Mouse (Mus musculus) heart, adult 9 months (tissue): Measurements from ENCODE around the gene Kpna7.
"Not testable (repeated sequence)": the region's sequence is repeated elsewhere in the genome, so short reads cannot be mapped to it uniquely, and the experiment has no call there.

Experiments
- DNase-seq, 2 experiments: peaks; one replicate each; pipeline ENCODE4 v3.0.0; 2022; ENCODE audit warnings: low spot score in 2 of 2

Kpna7 gene

GRCm38 (mm10) chr5:145083632-145084451 is at the start of gene Kpna7, which contains the start of gene Arpc1a:
Gene Kpna7, minus strand, starts transcription at chr5:145084030.
Gene Arpc1a, plus strand, starts transcription at chr5:145083830.
- peak; percentile 92 for DNase-seq

- not testable (repeated sequence) for DNase-seq
Observed at GRCm38 (mm10) chr5:145133275-145133674, 49.4 kb upstream of the Kpna7 start.

DNA sequence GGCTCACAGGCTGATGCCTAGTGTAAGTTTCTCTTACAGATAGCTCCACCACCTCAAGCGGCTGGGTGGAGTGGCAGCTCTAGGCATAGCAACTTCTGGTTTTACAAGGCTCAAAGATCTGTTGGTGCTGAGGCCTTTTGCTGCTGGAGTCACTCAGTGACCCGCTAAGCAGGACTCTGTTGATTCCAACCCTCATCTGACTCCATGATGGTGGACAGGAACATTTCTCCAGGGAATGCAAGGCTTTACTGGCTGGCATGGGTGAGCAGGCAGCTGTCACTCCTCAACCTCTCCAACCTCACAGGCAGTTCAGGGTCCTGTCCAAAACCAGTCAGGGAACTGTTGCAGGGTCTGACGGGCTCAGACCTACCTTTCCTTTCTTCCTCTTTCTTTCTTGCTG is 47.2 kb upstream of the Kpna7 start:
- DNase-seq = no peak

- DNase-seq = no peak
Observed at GRCm38 (mm10) chr5:145130191-145130590, 46.4 kb upstream of the Kpna7 start.

- DNase-seq = not testable (repeated sequence)
Observed at GRCm38 (mm10) chr5:145129773-145130172, 45.9 kb upstream of the Kpna7 start.

DNA sequence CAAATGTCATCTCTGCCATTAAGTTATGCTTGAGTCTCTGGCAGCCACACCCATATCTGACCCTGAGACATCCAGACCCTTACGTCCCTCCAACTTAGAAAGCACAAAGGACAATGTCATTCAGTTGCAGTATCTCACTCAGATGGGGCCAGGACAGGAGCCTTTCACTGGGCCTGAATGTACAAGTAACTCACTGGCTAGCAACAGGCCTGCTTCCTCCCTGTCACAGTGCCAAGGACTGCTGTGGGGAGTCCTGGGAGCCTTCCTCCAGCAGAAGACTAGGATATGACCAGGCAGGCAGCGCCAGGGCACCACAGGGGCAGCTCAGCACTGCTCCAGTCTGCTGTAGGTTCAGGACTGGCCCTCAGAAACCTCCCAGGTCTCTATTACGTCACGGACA is 45.3 kb upstream of the Kpna7 start:
- DNase-seq = no peak

DNA sequence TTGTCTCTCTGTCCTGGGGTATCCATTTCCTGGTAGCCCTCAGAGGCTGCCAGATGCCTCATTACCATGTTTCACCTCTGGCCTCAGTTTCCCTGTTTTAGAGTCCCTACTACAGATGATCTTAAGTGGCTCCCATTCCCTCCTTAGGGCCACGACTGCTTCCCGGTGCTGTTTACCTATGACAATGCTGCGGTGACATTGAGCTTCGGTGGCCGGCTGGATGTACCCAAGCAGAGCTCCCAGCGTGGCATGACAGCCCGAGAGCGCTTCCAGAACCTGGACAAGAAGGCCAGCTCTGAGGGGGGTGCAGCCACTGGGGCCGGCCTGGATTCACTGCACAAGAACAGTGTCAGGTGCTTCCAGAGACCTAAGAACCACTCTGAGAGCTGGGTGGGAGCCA is 42.8 kb upstream of the Kpna7 start:
- DNase-seq = no peak

DNA sequence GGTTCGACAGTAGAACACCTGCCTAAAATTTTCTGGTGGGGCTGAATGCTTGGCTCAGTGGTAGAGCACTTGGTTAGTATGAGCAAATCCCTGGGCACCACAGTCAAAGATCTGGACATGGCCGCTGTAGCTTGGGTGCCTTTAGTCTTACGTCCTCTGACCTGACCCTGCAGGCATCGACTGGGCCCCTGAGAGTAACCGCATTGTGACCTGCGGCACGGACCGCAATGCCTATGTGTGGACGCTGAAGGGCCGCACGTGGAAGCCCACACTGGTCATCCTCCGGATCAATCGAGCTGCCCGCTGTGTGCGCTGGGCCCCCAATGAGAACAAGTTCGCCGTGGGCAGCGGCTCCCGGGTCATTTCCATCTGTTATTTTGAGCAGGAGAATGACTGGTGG is 39.6 kb upstream of the Kpna7 start:
- no peak for DNase-seq

DNA sequence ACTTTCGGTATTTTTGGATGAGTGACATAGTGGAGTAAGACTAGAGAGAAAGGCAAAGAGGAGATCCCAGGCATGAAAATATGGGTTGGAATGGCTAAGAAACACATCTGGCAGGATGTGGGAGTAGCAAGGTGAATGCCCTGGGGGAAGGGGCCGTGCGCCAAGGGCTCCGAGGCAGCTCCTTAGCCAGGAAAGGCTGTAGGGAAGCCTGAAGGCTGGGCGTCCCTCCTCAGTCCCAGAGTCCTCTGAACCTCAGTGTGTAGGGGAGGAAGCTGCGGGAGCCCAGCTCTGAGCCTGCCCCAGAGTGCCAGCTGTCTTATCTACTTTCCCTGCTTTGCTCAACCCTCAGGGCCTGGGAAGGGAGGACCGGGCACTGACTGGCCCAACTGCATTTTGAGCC is 37.1 kb upstream of the Kpna7 start:
- DNase-seq = no peak

DNA sequence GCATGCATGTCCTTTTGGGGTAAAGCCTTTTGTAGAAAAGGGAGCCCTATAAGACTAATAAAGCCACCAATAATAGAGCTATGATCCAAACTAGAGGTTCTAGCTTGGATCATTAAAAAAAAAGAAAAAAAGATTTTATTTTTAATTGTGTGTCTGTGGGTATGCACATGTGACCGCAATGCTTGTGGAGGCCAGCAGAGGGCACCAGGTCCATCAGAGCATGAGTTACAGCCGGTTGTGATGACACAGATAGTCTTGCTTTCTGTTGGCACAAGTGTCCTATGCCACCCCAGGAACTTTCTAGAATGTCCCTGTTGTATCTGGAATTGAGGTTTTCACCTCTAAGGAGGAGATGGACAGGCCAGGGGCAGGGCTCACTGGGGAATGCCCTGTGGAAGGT is 35.6 kb upstream of the Kpna7 start:
- no peak for DNase-seq

DNA sequence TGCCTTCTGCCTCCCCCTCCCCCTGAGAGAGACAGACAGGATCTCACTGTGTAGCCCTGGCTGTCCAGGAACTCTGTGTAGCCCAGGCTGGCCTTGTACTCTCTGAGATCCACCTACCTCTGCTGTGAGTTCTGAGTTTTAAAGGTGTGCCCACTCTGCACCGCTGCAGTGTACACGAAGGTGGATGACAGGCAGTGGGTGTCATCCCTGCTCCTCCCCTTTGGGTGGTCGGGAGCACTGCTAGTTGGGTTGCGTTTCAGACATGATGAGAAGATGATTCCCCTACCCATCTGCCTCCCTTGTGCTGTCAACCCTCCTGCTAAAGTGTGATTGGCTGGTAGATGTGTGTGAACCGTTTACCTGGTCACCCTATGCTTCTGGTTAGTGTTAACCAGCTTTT is 34.6 kb upstream of the Kpna7 start:
- DNase-seq = no peak

GRCm38 (mm10) chr5:145118005-145118404 is 34.2 kb upstream of the Kpna7 start:
- no peak for DNase-seq

DNA sequence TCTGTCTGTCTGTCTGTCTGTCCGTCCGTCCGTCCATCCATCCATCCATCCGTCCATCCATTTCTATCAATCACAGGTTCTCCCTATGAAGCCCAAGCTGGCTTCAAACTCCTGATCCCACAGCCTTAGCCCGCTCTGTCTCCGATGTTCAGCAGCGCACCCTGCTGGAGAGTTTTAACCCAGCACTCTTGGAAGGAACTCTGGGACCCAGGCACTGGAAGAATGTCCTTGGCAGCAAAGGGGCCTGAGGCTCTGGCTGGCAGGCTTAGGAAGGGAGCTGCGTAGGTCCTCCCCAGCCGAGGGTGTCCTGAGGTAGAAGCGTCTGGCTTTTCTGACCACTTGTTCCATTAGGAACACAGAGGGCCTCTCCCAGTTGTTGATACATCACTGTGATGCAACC is 33.1 kb upstream of the Kpna7 start:
- DNase-seq = peak; percentile 72 to 76

DNA sequence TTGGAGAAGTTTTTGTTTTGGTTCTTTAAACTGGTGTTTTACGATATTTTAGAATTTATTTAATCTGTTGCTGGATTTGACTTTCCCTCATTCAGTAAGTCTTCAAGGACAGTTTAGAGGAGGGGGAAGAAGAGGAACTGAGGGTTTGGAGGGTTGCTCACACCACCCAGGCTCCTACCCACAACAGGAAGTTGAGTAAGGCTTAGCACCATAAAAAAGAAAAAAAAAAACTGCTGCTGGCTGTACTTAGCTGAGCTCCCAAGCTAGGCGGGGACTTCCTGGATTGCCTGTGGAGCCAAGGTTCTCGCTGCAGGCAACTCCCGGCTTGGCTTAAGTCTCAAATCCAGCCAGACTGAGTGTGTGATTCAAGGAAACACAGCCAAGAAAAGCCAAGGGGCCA is 32.5 kb upstream of the Kpna7 start:
- DNase-seq = peak; percentile 86 to 91

DNA sequence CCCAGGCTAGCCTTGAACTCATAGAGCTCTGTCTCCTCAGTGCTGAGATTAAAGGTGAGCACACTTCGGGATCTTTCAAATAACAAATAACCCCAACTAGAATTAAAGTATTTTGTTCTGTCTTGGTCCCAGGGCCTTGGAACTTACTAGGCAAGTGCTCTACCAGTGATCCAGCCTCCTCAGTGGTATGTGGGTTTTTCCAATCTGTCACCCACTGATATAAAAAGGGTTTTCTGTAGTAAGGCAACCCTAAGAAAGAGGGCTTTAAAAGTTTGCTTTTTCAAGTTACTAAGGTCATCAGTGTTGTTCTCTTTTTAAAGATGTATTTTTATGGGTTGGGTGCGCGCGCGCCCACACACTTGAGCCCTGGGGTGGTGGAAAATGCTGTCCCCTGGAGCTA is 31.9 kb upstream of the Kpna7 start:
- DNase-seq = no peak

DNA sequence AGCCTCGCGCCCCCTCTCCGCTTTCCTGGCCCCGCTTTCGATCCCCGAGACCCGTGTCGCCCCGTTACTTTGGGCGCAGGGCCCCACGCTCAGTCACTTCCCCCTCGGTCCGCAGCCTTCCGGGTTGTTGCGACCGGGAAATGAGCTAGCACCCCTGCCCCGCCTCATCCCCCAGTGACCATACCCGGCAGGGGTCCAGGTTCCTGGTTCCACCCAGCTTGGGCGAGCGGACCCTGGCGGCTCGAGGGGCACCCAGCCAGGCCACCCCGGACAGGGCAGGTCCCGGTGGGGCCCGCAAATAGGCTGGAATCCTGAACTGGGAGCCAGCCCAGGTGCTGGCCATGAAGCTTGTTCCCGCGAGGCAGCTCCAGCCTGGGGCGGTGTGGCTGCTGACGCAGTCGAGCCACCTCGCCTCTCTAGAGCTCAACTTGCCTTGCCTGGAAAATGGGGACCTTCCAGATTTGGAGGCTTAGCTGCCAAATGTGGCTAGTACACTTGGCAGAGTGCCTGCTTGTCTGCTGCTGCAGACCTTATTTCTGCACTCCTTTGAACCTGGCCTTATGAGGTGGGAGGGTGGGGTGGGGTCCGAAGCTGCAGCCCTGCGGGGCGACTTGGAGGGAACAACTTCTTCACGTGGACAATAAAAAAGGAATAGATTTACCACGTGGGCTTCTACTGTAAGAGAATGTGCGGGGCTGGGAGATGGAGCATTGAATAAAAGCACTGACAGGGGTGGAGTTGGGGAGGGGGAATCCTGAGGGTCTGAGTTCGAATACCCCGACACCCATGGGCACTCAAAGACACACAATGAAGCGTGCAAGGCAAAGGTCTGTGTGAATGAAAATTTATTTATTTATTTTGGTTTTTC is 31.0 kb upstream of the Kpna7 start:
- DNase-seq = peak; percentile 83 to 87

DNA sequence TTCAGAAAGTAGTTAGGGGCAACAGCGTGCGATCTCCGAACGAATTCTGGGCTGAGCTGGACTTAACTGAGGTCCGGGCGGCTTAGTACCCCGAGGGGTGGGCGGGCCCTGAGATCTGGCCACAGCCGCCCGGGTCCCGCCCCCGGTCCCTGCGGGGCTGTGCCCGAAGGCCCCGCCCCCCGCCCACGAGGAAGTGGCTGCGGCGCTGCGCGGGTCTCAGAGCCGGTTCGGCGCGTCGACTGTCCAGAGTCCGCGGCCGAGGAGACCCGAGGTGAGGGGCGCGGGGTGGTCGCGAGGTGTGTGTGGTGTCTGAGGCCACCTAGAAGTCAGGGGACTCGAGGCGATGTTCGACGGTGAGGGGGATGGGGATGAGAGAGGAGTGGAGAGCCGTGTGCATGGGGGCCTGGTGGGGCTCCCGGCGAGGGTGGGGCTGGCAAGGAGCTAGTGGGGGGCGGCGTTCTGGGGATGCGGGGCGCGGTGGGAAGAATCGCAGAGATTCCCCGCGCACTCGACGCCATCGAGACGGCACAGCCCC is 30.3 kb upstream of the Kpna7 start, which contains the start of gene Arpc1b:
Gene Arpc1b, plus strand, starts transcription at position 145 of the 535 bp plus-strand sequence.
- peak; percentile 74 to 78 for DNase-seq

DNA sequence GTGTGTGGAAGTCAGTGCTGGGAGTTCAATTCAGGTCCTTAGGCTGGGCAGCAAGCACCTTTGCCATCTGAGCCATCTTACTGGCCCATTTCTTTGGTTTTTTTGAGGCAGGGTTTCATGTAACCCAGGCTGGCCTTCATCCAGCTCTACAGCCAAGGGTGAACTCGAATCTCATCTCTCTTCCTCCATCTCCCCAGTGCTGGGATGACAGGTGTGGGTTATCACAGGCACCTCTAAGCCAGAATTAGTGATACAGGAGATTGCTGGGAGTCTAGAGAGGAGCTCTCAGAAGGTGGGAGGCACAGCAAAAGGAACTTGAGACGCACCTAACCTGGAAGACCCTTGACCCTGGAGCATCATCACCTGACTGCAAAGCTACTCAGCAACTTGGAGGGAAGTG is 29.6 kb upstream of the Kpna7 start:
- DNase-seq = no peak

DNA sequence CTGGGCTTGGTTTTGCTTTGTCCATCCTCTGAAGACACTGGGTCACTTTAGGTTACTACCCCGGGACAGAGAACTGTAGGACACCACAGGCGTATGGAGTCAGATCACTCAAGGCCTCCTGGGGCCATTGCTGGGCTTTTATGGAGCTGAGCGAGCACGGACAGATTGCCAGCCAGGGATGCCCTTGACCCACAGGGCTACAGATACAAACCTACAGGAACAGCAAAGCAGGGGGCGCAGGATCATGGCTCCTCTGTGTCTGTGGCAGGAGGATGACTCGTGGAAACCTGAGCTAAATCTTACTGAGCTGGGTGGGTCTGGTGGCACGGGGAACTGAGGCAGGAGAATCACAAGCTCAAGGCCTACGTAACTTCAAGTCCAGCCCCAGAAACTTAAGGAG is 28.7 kb upstream of the Kpna7 start:
- no peak for DNase-seq

- DNase-seq = no peak
Observed at GRCm38 (mm10) chr5:145110401-145110800, 26.6 kb upstream of the Kpna7 start.

DNA sequence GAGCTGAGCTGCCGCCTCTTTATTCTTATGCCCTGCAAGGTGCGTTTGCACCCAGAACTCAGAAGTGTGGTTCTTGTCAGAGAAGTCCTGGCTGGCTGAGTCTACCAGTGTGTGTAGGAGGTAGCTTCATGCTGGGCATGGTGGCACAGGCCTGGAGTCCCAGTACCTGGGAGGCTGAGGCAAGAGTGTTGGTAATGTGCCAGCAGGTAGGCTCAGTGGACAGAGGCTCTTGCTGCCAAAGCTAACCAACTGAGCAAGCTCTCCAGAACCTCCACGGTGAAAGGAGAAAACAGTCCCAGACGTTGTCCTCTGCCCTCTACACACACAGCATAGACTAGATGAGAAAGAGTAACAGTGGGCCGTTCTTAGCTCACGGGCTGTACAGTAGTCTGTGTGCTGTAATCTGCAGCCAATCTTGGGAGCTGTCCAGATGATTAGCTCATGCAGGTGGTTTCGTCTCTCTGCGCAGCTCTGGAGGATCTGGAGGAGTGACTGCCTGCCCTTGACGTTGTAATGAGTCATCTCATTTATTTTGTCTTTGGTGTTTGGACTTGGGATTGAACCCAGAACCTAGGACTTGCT is 22.0 kb upstream of the Kpna7 start:
- DNase-seq = no peak

- no peak for DNase-seq
Observed at GRCm38 (mm10) chr5:145104328-145104727, 20.5 kb upstream of the Kpna7 start.
